Mouse (Mus musculus) midbrain, embryonic 16.5 days (tissue): ENCODE measurements around the gene Usp43. TPM values are rescaled to one million over a fixed set of nuclear protein-coding genes. Genes with fewer than 3 reads are reported as not detected.
A peak's percentile ranks its signal among the peaks of the same experiment; 100 is the strongest.

Source experiments
- ATAC-seq: fragments of 200-750 bp; cut with Nextera tagmentation; 2 replicates; pipeline ENCODE4 v1.8.0; 2017; ENCODE audit warnings: moderate TSS enrichment
- H3K27ac ChIP-seq: fragments of 300-500 bp; sonication (generic); 2 replicates; pipeline ENCODE4 v1.5.1; 2014; ENCODE audit warnings: mild to moderate bottlenecking, low read length, mixed read lengths
- H3K27me3 ChIP-seq: fragments of 300-500 bp; sonication (generic); 2 replicates; pipeline ENCODE4 v1.6.1; 2014; ENCODE audit warnings: low read depth, low read length, mixed read lengths; ENCODE audit not compliant: control insufficient read depth, insufficient read depth
- H3K36me3 ChIP-seq: fragments of 300-500 bp; sonication (generic); 2 replicates; pipeline ENCODE4 v1.6.1; 2014; ENCODE audit warnings: mild to moderate bottlenecking, low read length, moderate library complexity, mixed read lengths; ENCODE audit not compliant: control insufficient read depth, insufficient read depth
- H3K4me1 ChIP-seq: fragments of 300-500 bp; sonication (generic); 2 replicates; pipeline ENCODE4 v1.6.1; 2014; ENCODE audit warnings: mild to moderate bottlenecking, low read length, mixed read lengths; ENCODE audit not compliant: control insufficient read depth, insufficient read depth
- H3K4me2 ChIP-seq: fragments of 300-500 bp; sonication (generic); 2 replicates; pipeline ENCODE4 v1.6.1; 2014; ENCODE audit warnings: mild to moderate bottlenecking, low read length, mixed read lengths
- H3K4me3 ChIP-seq: fragments of 300-500 bp; sonication (generic); 2 replicates; pipeline ENCODE4 v1.5.1; 2014; ENCODE audit warnings: low read depth, mild to moderate bottlenecking, low read length, moderate library complexity, mixed read lengths
- H3K9ac ChIP-seq: fragments of 300-500 bp; sonication (generic); 2 replicates; pipeline ENCODE4 v1.6.1; 2014; ENCODE audit warnings: low read depth, low read length, mixed read lengths
- H3K9me3 ChIP-seq: fragments of 300-500 bp; sonication (generic); replicated peaks from 2 replicates; pipeline ENCODE4 v1.6.1; 2014; ENCODE audit warnings: mild to moderate bottlenecking, low read length, mixed read lengths; ENCODE audit not compliant: control insufficient read depth, poor library complexity, severe bottlenecking
- WGBS: fragments of 180-500 bp; shearing (Covaris S2); extraction: QIAGEN DNeasy Blood & Tissue Kit; methylation state at CpG from one replicate; pipeline ENCODE4 v1.1.7; 2014; 5-methylcytosine and 5-hydroxymethylcytosine counted together
- polyA plus RNA-seq: library from polyadenylated mRNA; unstranded; fragments of >200 nt; fragmentation: Nextera tagmentation; extraction: Ambion mirVana; gene quantifications from 2 replicates; pipeline ENCODE4 v1.2.1, GENCODE M21; 2015

Usp43 gene
- polyA plus RNA-seq, 1 experiment from 2014 or later, result 0.80 TPM

- no peaks in the 10 kb centered on the region for H3K9me3 ChIP-seq
These were observed 56.9 kb downstream of the Usp43 start for GRCm38 (mm10) chr11:67865100-67865499.

GRCm38 (mm10) chr11:67861399-67861838 lies 60.5 kb downstream of the Usp43 start:
- H3K36me3 ChIP-seq, result no peaks in the 10 kb centered on the region
- H3K27ac ChIP-seq, result no peak overlapping the region
- H3K4me3 ChIP-seq, result no peak overlapping the region
- 0 out of 2 replicates have a peak overlapping the region, but pooled peaks have one; percentile 18 for H3K9ac ChIP-seq
- H3K4me2 ChIP-seq, result no peak overlapping the region
- no peak for ATAC-seq
- 9% methylated on average over 7 of the region's 7 CpGs for WGBS
- H3K4me1 ChIP-seq, result peaks cover 6% of the 10 kb centered on the region; the same call in 1 of the 2 replicates
- no peaks in the 10 kb centered on the region for H3K9me3 ChIP-seq
- no peaks in the 10 kb centered on the region for H3K27me3 ChIP-seq

More at GRCm38 (mm10) chr11:67865100-67865499, 56.9 kb downstream of the Usp43 start:
- H3K4me3 ChIP-seq, result no peak overlapping the region
- no peaks in the 10 kb centered on the region for H3K36me3 ChIP-seq
- H3K9ac ChIP-seq, result no peak overlapping the region
- H3K27me3 ChIP-seq, result no peaks in the 10 kb centered on the region
- H3K27ac ChIP-seq, result no peak overlapping the region
- H3K4me2 ChIP-seq, result no peak overlapping the region
- peaks cover 6% of the 10 kb centered on the region; the same call in 1 of the 2 replicates for H3K4me1 ChIP-seq
- no peak for ATAC-seq
- WGBS, result 74% methylated on average over 5 of the region's 5 CpGs

- no peak for ATAC-seq
- H3K27ac ChIP-seq, result no peak overlapping the region
- H3K4me2 ChIP-seq, result no peak overlapping the region
- H3K4me3 ChIP-seq, result no peak overlapping the region
- H3K4me1 ChIP-seq, result peaks cover 6% of the 10 kb centered on the region; the same call in 1 of the 2 replicates
- 56% methylated on average over 7 of the region's 7 CpGs for WGBS
- no peak overlapping the region for H3K9ac ChIP-seq
- H3K9me3 ChIP-seq, result no peaks in the 10 kb centered on the region
- H3K27me3 ChIP-seq, result no peaks in the 10 kb centered on the region
- no peaks in the 10 kb centered on the region for H3K36me3 ChIP-seq
These were observed 61.1 kb downstream of the Usp43 start for GRCm38 (mm10) chr11:67860743-67861398.

GRCm38 (mm10) chr11:67858518-67858917 lies 63.4 kb downstream of the Usp43 start:
- ATAC-seq, result no peak
- no peak overlapping the region for H3K9ac ChIP-seq
- no peaks in the 10 kb centered on the region for H3K36me3 ChIP-seq
- H3K4me3 ChIP-seq, result no peak overlapping the region
- no peaks in the 10 kb centered on the region for H3K9me3 ChIP-seq
- H3K4me1 ChIP-seq, result peaks cover 6% of the 10 kb centered on the region; the same call in 1 of the 2 replicates
- no peak overlapping the region for H3K4me2 ChIP-seq
- WGBS, result 91% methylated on average over 9 of the region's 9 CpGs
- no peaks in the 10 kb centered on the region for H3K27me3 ChIP-seq
- no peak overlapping the region for H3K27ac ChIP-seq

GRCm38 (mm10) chr11:67855035-67855434 lies 66.9 kb downstream of the Usp43 start:
- Histone ChIP-seq H3K4me1 (no peaks in the 10 kb centered on the region), H3K9me3 (no peaks in the 10 kb centered on the region), H3K27ac (no peak overlapping the region), H3K9ac (no peak overlapping the region), H3K4me3 (no peak overlapping the region), H3K27me3 (no peaks in the 10 kb centered on the region), H3K4me2 (no peak overlapping the region), H3K36me3 (no peaks in the 10 kb centered on the region)
- ATAC-seq, result no peak
- 37% methylated on average over 2 of the region's 2 CpGs for WGBS

- Histone ChIP-seq H3K9ac (no peak overlapping the region), H3K27ac (no peak overlapping the region), H3K4me3 (no peak overlapping the region), H3K36me3 (no peaks in the 10 kb centered on the region), H3K4me1 (no peaks in the 10 kb centered on the region), H3K27me3 (no peaks in the 10 kb centered on the region), H3K9me3 (no peaks in the 10 kb centered on the region), H3K4me2 (no peak overlapping the region)
- 55% methylated on average over 6 of the region's 6 CpGs for WGBS
- ATAC-seq, result no peak
These were observed 68.0 kb downstream of the Usp43 start for GRCm38 (mm10) chr11:67853996-67854395.

- Histone ChIP-seq H3K9ac (no peak overlapping the region), H3K4me3 (no peak overlapping the region), H3K36me3 (no peaks in the 10 kb centered on the region), H3K9me3 (no peaks in the 10 kb centered on the region), H3K27me3 (no peaks in the 10 kb centered on the region), H3K4me2 (no peak overlapping the region), H3K27ac (no peak overlapping the region), H3K4me1 (no peaks in the 10 kb centered on the region)
- no peak for ATAC-seq
- 73% methylated on average over 5 of the region's 5 CpGs for WGBS
These were observed 70.2 kb downstream of the Usp43 start for GRCm38 (mm10) chr11:67851770-67852169.

- H3K4me2 ChIP-seq, result no peak overlapping the region
- H3K4me1 ChIP-seq, result no peaks in the 10 kb centered on the region
- 70% methylated on average over 4 of the region's 4 CpGs for WGBS
- H3K27ac ChIP-seq, result no peak overlapping the region
- no peak overlapping the region for H3K4me3 ChIP-seq
- no peaks in the 10 kb centered on the region for H3K9me3 ChIP-seq
- no peak for ATAC-seq
- H3K36me3 ChIP-seq, result no peaks in the 10 kb centered on the region
- H3K9ac ChIP-seq, result no peak overlapping the region
- H3K27me3 ChIP-seq, result no peaks in the 10 kb centered on the region
These were observed 76.8 kb downstream of the Usp43 start for GRCm38 (mm10) chr11:67845193-67845592.

GRCm38 (mm10) chr11:67839810-67840209 lies 82.1 kb downstream of the Usp43 start:
- WGBS, result 74% methylated on average over 1 of the region's 1 CpGs
- no peaks in the 10 kb centered on the region for H3K36me3 ChIP-seq

More at GRCm38 (mm10) chr11:67839810-67840209, 82.1 kb downstream of the Usp43 start:
- no peak overlapping the region for H3K27ac ChIP-seq
- H3K4me2 ChIP-seq, result no peak overlapping the region
- no peaks in the 10 kb centered on the region for H3K27me3 ChIP-seq
- H3K4me1 ChIP-seq, result no peaks in the 10 kb centered on the region
- no peak for ATAC-seq
- no peak overlapping the region for H3K4me3 ChIP-seq
- no peaks in the 10 kb centered on the region for H3K9me3 ChIP-seq
- H3K9ac ChIP-seq, result no peak overlapping the region
